Mouse (Mus musculus): ENCODE results near the gene Wdr53. TPM values are rescaled to one million over a fixed set of nuclear protein-coding genes. Genes with fewer than 3 reads are reported as not detected.

The Wdr53 gene
- total and polyA plus RNA-seq, 3 experiments = 22.7 to 57.3 (median 28.6) TPM

GRCm38 (mm10) chr16:32204902-32205301 is 42.1 kb upstream of the Wdr53 start:
- dilution Hi-C loops (cut with MboI; ENCODE audit: extremely low pct_ligation_motif_present, extremely low pct_unique_long_range_greater_than_20kb, low sequenced_read_pairs) (no loop called here), in situ Hi-C loops (cut with MboI; ENCODE audit: low pct_ligation_motif_present, low pct_unique_long_range_greater_than_20kb, low sequenced_read_pairs) (loop anchor here (5.0 kb wide), 2 partner anchors 38 to 93 kb away; partner anchors contain the start of gene Nrros)
- H3K9ac ChIP-seq (ENCODE audit: insufficient read depth, low read depth) = no peak overlapping the region
- H3K36me3 ChIP-seq (replicated peaks in 1 of 2; ENCODE audit: control insufficient read depth in 1 of 2, insufficient read depth in 1 of 2, low read length in 1 of 2) = no peaks in the 10 kb centered on the region
- peaks cover 0 to 9% of the 10 kb centered on the region in 2 experiments; a peak in 1 of 4 replicates for H3K4me1 ChIP-seq (ENCODE audit: control insufficient read depth in 1 of 2, insufficient read depth in 2 of 2)
- no peak for TF ChIP-seq TBP (conservative IDR thresholded peaks at IDR 0.05; ENCODE audit: low read depth, low read length)
- TF ChIP-seq PAX5 (IDR thresholded peaks at IDR 0.05; ENCODE audit: low read length) = no peak
- no peak for TF ChIP-seq ZKSCAN1 (IDR thresholded peaks at IDR 0.05; ENCODE audit: borderline replicate concordance, low read depth, low read length)
- TF ChIP-seq TCF12 (IDR thresholded peaks at IDR 0.05; ENCODE audit: low read depth, low read length) = no peak
- no peak for TF ChIP-seq GABPA (IDR thresholded peaks at IDR 0.05; ENCODE audit: insufficient replicate concordance, low read depth, low read length)
- no peak for TF ChIP-seq MAX (IDR thresholded peaks at IDR 0.05; ENCODE audit: low read length)
- TF ChIP-seq SMC3 (IDR thresholded peaks at IDR 0.05; ENCODE audit: low read depth, low read length) = peak; percentile 45
- TF ChIP-seq CTCF (conservative IDR thresholded peaks at IDR 0.05 in 1 of 2, IDR thresholded peaks at IDR 0.05 in 1 of 2; ENCODE audit: low read depth in 2 of 2, low read length in 2 of 2) = peak in 1 of 2 experiments; percentile 58; a peak in 2 of 4 replicates
- TF ChIP-seq RAD21 (IDR thresholded peaks at IDR 0.05; ENCODE audit: low read depth, low read length) = peak; percentile 57
- no peak for TF ChIP-seq MXI1 (IDR thresholded peaks at IDR 0.05; ENCODE audit: low read depth, low read length)
- no peak for DNase-seq (ENCODE audit: extremely low read depth)
- no peak overlapping the region for H3K4me3 ChIP-seq (replicated peaks in 1 of 3; ENCODE audit: low read depth in 2 of 3, low read length in 2 of 3, poor library complexity in 1 of 3)
- no peaks in the 10 kb centered on the region for H3K27me3 ChIP-seq (replicated peaks)
- no peaks in the 10 kb centered on the region for H3K79me2 ChIP-seq (replicated peaks; ENCODE audit: control insufficient read depth, extremely low read depth, insufficient read depth, poor library complexity, severe bottlenecking)
- H3K27ac ChIP-seq (ENCODE audit: insufficient read depth, low read depth) = no peak overlapping the region
- no peak overlapping the region for H3K4me2 ChIP-seq (ENCODE audit: insufficient read depth, low read depth, poor library complexity, severe bottlenecking)
- H3K9me3 ChIP-seq (replicated peaks; ENCODE audit: low read length) = peaks cover 23% of the 10 kb centered on the region

DNA sequence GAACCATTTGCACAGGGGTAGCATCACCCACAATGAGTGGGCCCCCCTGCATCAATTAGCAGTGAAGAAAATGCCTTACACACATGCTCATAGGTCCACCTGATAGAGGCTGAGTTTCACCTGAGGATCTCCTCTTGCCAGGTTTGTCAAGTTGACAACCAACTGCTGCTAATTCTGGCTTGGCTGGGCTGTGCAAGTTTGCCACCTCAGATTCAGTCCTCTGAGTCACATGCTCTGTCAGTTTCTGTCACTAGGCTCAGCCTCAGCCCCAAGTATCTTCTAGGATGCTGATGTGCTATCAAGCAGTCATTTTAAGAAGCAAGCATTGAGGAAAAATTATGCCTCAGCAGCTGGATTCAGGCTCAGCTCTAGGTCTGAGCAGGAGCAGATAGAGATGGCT is 32.9 kb upstream of the Wdr53 start:
- dilution Hi-C loops (cut with MboI; ENCODE audit: extremely low pct_ligation_motif_present, extremely low pct_unique_long_range_greater_than_20kb, low sequenced_read_pairs) = no loop called here
- H3K9ac ChIP-seq (ENCODE audit: insufficient read depth, low read depth) = no peak overlapping the region
- H3K79me2 ChIP-seq (replicated peaks; ENCODE audit: control insufficient read depth, extremely low read depth, insufficient read depth, poor library complexity, severe bottlenecking) = no peaks in the 10 kb centered on the region
- no peak overlapping the region for H3K27ac ChIP-seq (ENCODE audit: insufficient read depth, low read depth)
- in situ Hi-C loops (cut with MboI; ENCODE audit: low pct_ligation_motif_present, low pct_unique_long_range_greater_than_20kb, low sequenced_read_pairs) = no loop called here
- no peaks in the 10 kb centered on the region for H3K27me3 ChIP-seq (replicated peaks)
- DNase-seq (ENCODE audit: extremely low read depth) = no peak
- H3K9me3 ChIP-seq (replicated peaks; ENCODE audit: low read length) = peaks cover 15% of the 10 kb centered on the region
- no peak overlapping the region for H3K4me2 ChIP-seq (ENCODE audit: insufficient read depth, low read depth, poor library complexity, severe bottlenecking)
- no peaks in the 10 kb centered on the region for H3K36me3 ChIP-seq (replicated peaks in 1 of 2; ENCODE audit: control insufficient read depth in 1 of 2, insufficient read depth in 1 of 2, low read length in 1 of 2)
- no peak overlapping the region for H3K4me3 ChIP-seq (replicated peaks in 1 of 3; ENCODE audit: low read depth in 2 of 3, low read length in 2 of 3, poor library complexity in 1 of 3)
- H3K4me1 ChIP-seq (ENCODE audit: control insufficient read depth in 1 of 2, insufficient read depth in 2 of 2) = peaks cover 2 to 8% of the 10 kb centered on the region in 2 experiments
- TF ChIP-seq RAD21 (IDR thresholded peaks at IDR 0.05; ENCODE audit: low read depth, low read length) (no peak), USF1 (IDR thresholded peaks at IDR 0.05; ENCODE audit: low read depth, low read length) (no peak), POLR2AphosphoS2 (IDR thresholded peaks at IDR 0.05; ENCODE audit: low read depth, low read length) (no peak), TCF12 (IDR thresholded peaks at IDR 0.05; ENCODE audit: low read depth, low read length) (no peak), PAX5 (IDR thresholded peaks at IDR 0.05; ENCODE audit: low read length) (no peak), E2F4 (IDR thresholded peaks at IDR 0.05; ENCODE audit: insufficient replicate concordance, low read depth, low read length) (no peak), HCFC1 (IDR thresholded peaks at IDR 0.05; ENCODE audit: low read depth, low read length) (no peak), ZMIZ1 (IDR thresholded peaks at IDR 0.05; ENCODE audit: low read depth, low read length) (no peak), MYC (IDR thresholded peaks at IDR 0.05; ENCODE audit: low read depth, low read length) (no peak), NELFE (IDR thresholded peaks at IDR 0.05; ENCODE audit: low read depth, low read length) (no peak), UBTF (IDR thresholded peaks at IDR 0.05; ENCODE audit: low read depth, low read length) (no peak), KAT2A (IDR thresholded peaks at IDR 0.05; ENCODE audit: insufficient replicate concordance, low read length) (no peak), ZC3H11A (IDR thresholded peaks at IDR 0.05; ENCODE audit: low read depth, low read length) (no peak), MEF2A (IDR thresholded peaks at IDR 0.05; ENCODE audit: borderline replicate concordance, low read depth, low read length) (no peak), JUND (conservative IDR thresholded peaks at IDR 0.05; ENCODE audit: low read depth, low read length) (no peak), MAX (IDR thresholded peaks at IDR 0.05; ENCODE audit: low read length) (no peak), MXI1 (IDR thresholded peaks at IDR 0.05; ENCODE audit: low read depth, low read length) (no peak)
